Mouse (Mus musculus) ES-E14 (cell line): Measurements from ENCODE around the gene Klhl32. TPM values are rescaled to one million over a fixed set of nuclear protein-coding genes. Genes with fewer than 3 reads are reported as not detected.

Experiments used
- DNase-seq: peaks from one replicate; pipeline ENCODE4 v3.0.0-alpha.2; 2013; ENCODE audit warnings: low read depth, low spot score
- H3K27ac ChIP-seq: 2 replicates; pipeline ENCODE4 v1.5.1; 2012; ENCODE audit warnings: low read depth, mild to moderate bottlenecking, low read length, moderate library complexity, mixed read lengths; ENCODE audit not compliant: poor library complexity, insufficient read depth, severe bottlenecking
- H3K36me3 ChIP-seq: 2 replicates; pipeline ENCODE4 v1.6.1; 2012; ENCODE audit warnings: mild to moderate bottlenecking, low read length, moderate library complexity, mixed read lengths; ENCODE audit not compliant: control insufficient read depth, poor library complexity, insufficient read depth, severe bottlenecking
- H3K4me1 ChIP-seq, 2 experiments: fragments of 150-350 bp in 1 of 2; sonication (generic) in 1 of 2; 2 replicates each; pipeline ENCODE4 v1.6.1; 2012; ENCODE audit warnings: low read length in 2 of 2, mild to moderate bottlenecking in 1 of 2, mixed read lengths in 1 of 2; ENCODE audit not compliant: control insufficient read depth in 2 of 2, insufficient read depth in 2 of 2, poor library complexity in 1 of 2
- H3K4me3 ChIP-seq, 2 experiments: fragments of 150-350 bp in 1 of 2; sonication (generic) in 1 of 2; 2 replicates each; pipeline ENCODE4 v1.5.1; 2012; ENCODE audit warnings: low read length in 2 of 2, low read depth in 1 of 2, mild to moderate bottlenecking in 1 of 2, mixed read lengths in 1 of 2; ENCODE audit not compliant: insufficient read depth in 1 of 2, poor library complexity in 1 of 2, severe bottlenecking in 1 of 2
- H3K9ac ChIP-seq: 2 replicates; pipeline ENCODE4 v1.6.1; 2012; ENCODE audit warnings: low read depth, mild to moderate bottlenecking, low read length, mixed read lengths; ENCODE audit not compliant: poor library complexity, insufficient read depth, severe bottlenecking
- H3K9me3 ChIP-seq: fragments of 150-350 bp; sonication (generic); 2 replicates; pipeline ENCODE4 v1.6.1; 2012; ENCODE audit warnings: low read depth, mild to moderate bottlenecking, low read length; ENCODE audit not compliant: control insufficient read depth, insufficient read depth
- CHD2 ChIP-seq: IDR thresholded peaks from 2 replicates; pipeline ENCODE4 v1.6.1; 2014; ENCODE audit warnings: mild to moderate bottlenecking, low read depth, low read length, inconsistent platforms
- HCFC1 ChIP-seq: IDR thresholded peaks from 2 replicates; pipeline ENCODE4 v1.6.1; 2012; ENCODE audit warnings: low read length, inconsistent platforms, borderline replicate concordance; ENCODE audit not compliant: insufficient read depth
- MAFK ChIP-seq: IDR thresholded peaks from 2 replicates; pipeline ENCODE4 v1.6.1; 2014; ENCODE audit warnings: mild to moderate bottlenecking, low read depth, low read length, inconsistent platforms; ENCODE audit not compliant: insufficient read depth
- ZC3H11A ChIP-seq: IDR thresholded peaks from 2 replicates; pipeline ENCODE4 v1.6.1; 2012; ENCODE audit warnings: low read depth, mild to moderate bottlenecking, inconsistent platforms, low read length, borderline replicate concordance
- ZNF384 ChIP-seq: IDR thresholded peaks from 2 replicates; pipeline ENCODE4 v1.6.1; 2012; ENCODE audit warnings: low read depth, low read length, inconsistent platforms
- in situ Hi-C, 2 experiments: fragments of 600-800 bp; cut with MboI; formaldehyde crosslinking; loops; one replicate each; pipeline ENCODE4 v1.15.1; 2025; ENCODE audit warnings: low sequenced_read_pairs in 2 of 2, inconsistent platforms in 1 of 2; ENCODE audit not compliant: unreplicated experiment in 2 of 2
- total RNA-seq: library from RNA; depleted of rRNA; stranded (reverse); fragments of 300-350 nt; gene quantifications from 2 replicates; pipeline ENCODE4 v1.2.3, GENCODE M21; 2012

The Klhl32 gene
- total RNA-seq, 1 experiment, result 0.49 TPM

DNA sequence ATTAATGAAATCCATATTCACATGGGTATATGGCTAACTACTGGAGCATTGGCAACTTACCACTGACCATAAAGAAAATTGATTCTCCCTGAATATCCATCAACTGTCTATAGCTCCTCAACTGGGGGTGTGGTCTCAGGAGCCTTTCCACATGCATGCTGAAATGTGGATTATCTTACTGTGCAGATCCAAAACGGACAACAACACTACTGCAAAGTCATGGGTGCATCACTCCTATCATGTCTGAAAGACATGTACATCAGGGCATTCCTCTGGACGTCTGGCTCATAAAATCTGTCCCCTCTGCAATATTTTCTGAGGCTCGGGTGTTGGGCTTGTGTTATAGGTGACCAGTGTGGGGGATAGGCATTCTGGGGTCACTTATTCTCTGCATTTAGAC lies 241.8 kb downstream of the Klhl32 start:
- H3K9me3 ChIP-seq, result no peaks in the 10 kb centered on the region
- TF ChIP-seq HCFC1 (no peak), MAFK (no peak), CHD2 (no peak), ZC3H11A (no peak)
- H3K9ac ChIP-seq, result no peak overlapping the region
- no peaks in the 10 kb centered on the region for H3K4me1 ChIP-seq
- in situ Hi-C loops, result no loop called here
- DNase-seq, result no peak
- no peak overlapping the region for H3K27ac ChIP-seq
- no peak overlapping the region for H3K4me3 ChIP-seq
- H3K36me3 ChIP-seq, result no peaks in the 10 kb centered on the region

DNA sequence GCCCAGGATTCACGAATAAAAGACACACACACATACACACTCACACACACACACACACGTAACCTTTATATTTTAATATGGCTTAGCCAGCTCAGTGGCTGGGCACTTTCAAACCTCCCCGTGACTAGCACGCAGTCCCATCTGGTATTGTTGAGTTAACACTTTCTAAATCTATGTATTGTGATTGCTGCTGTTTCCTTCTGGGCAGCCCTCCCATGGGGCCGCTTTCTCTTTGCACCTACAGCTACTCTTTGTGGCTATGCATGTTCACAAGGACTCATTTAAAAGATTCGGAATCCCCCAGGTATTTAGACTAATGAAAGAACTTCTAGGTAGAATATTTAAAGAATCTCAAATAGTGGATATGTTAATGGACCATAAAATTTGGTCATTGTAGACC lies 249.2 kb downstream of the Klhl32 start:
- no peak for DNase-seq
- Histone ChIP-seq H3K4me1 (no peaks in the 10 kb centered on the region), H3K4me3 (no peak overlapping the region), H3K27ac (no peak overlapping the region), H3K36me3 (peaks cover 19% of the 10 kb centered on the region), H3K9me3 (no peaks in the 10 kb centered on the region), H3K9ac (no peak overlapping the region)
- in situ Hi-C loops, result no loop called here
- TF ChIP-seq ZNF384 (no peak), ZC3H11A (no peak), HCFC1 (no peak), MAFK (no peak), CHD2 (no peak)

DNA sequence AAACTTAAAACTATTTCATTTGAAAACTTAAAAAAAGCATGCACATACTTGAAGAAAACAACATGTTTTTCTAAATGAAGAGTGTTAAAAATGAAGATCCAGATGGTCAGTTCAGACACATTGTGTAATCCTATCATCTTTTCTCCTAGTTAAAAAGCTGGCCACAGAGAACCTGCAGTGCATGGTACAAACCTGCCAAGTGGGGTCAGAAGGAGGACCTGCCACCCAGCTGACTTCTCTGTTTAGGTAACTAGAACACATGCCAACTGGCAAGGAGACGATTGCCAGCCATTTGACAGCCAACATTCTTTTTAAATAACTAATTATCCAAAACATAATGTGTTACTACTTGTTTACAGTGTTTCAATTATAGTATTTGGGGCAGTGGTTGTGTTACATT lies 252.3 kb downstream of the Klhl32 start:
- H3K36me3 ChIP-seq, result peaks cover 19% of the 10 kb centered on the region
- TF ChIP-seq ZNF384 (no peak), MAFK (no peak), HCFC1 (no peak), ZC3H11A (no peak), CHD2 (no peak)
- peaks cover 2 to 4% of the 10 kb centered on the region in 2 experiments; a peak in 2 of 4 replicates for H3K4me1 ChIP-seq
- H3K9me3 ChIP-seq, result no peaks in the 10 kb centered on the region
- no peak overlapping the region for H3K27ac ChIP-seq
- in situ Hi-C loops, result no loop called here
- H3K9ac ChIP-seq, result no peak overlapping the region
- H3K4me3 ChIP-seq, result no peak overlapping the region
- no peak for DNase-seq

GRCm38 (mm10) chr4:24596942-24597611 lies 253.8 kb downstream of the Klhl32 start:
- DNase-seq, result no peak
- peaks cover 17% of the 10 kb centered on the region for H3K36me3 ChIP-seq
- H3K4me1 ChIP-seq, result peaks cover 2 to 4% of the 10 kb centered on the region in 2 experiments; a peak in 2 of 4 replicates
- H3K27ac ChIP-seq, result no peak overlapping the region
- no peak overlapping the region for H3K9ac ChIP-seq
- no peak overlapping the region for H3K4me3 ChIP-seq
- in situ Hi-C loops, result no loop called here
- H3K9me3 ChIP-seq, result no peaks in the 10 kb centered on the region
- no peak for TF ChIP-seq ZC3H11A
- no peak for TF ChIP-seq HCFC1
- no peak for TF ChIP-seq MAFK
- TF ChIP-seq CHD2, result no peak
- TF ChIP-seq ZNF384, result no peak

GRCm38 (mm10) chr4:24594824-24595223 lies 256.1 kb downstream of the Klhl32 start:
- in situ Hi-C loops, result no loop called here
- peaks cover 9% of the 10 kb centered on the region for H3K36me3 ChIP-seq
- H3K9me3 ChIP-seq, result no peaks in the 10 kb centered on the region
- no peak overlapping the region for H3K4me3 ChIP-seq
- peaks cover 2 to 4% of the 10 kb centered on the region in 2 experiments; a peak in 2 of 4 replicates for H3K4me1 ChIP-seq
- DNase-seq, result no peak
- H3K9ac ChIP-seq, result no peak overlapping the region
- TF ChIP-seq CHD2, result no peak
- TF ChIP-seq ZC3H11A, result no peak
- TF ChIP-seq HCFC1, result no peak
- H3K27ac ChIP-seq, result no peak overlapping the region
